Mouse (Mus musculus) liver, adult 2 months (tissue): Measurements from ENCODE around the gene Olfr1500. TPM values are rescaled to one million over a fixed set of nuclear protein-coding genes. Genes with fewer than 3 reads are reported as not detected.
"Not testable (repeated sequence)": the region's sequence is repeated elsewhere in the genome, so short reads cannot be mapped to it uniquely, and the experiment has no call there.

Source experiments
- DNase-seq: peaks from one replicate; pipeline ENCODE4 v3.0.0-alpha.2; 2011; ENCODE audit warnings: low read depth, low spot score; ENCODE audit errors: extremely low read depth
- H3K27ac ChIP-seq: fragments of 200-500 bp; replicated peaks from 2 replicates; pipeline ENCODE4 v1.5.1; 2012; ENCODE audit warnings: low read depth, mild to moderate bottlenecking, control low read depth, inconsistent platforms, low read length; ENCODE audit not compliant: insufficient read depth
- H3K27me3 ChIP-seq: fragments of 200-500 bp; 2 replicates; pipeline ENCODE4 v1.6.1; 2012; ENCODE audit warnings: mild to moderate bottlenecking, moderate library complexity, low read length, inconsistent platforms; ENCODE audit not compliant: control insufficient read depth, insufficient read depth
- H3K36me3 ChIP-seq: fragments of 200-500 bp; 2 replicates; pipeline ENCODE4 v1.6.1; 2012; ENCODE audit warnings: low read length, inconsistent platforms; ENCODE audit not compliant: control insufficient read depth, insufficient read depth
- H3K4me1 ChIP-seq: fragments of 200-500 bp; 2 replicates; pipeline ENCODE4 v1.6.1; 2011; ENCODE audit warnings: low read length; ENCODE audit not compliant: control insufficient read depth, insufficient read depth
- H3K4me3 ChIP-seq: fragments of 200-500 bp; 2 replicates; pipeline ENCODE4 v1.5.1; 2011; ENCODE audit warnings: low read depth, mild to moderate bottlenecking, control low read depth, low read length, moderate library complexity; ENCODE audit not compliant: insufficient read depth
- H3K79me2 ChIP-seq: fragments of 200-500 bp; 2 replicates; pipeline ENCODE4 v1.6.1; 2012; ENCODE audit warnings: inconsistent platforms, mild to moderate bottlenecking, low read length, moderate library complexity; ENCODE audit not compliant: control insufficient read depth, insufficient read depth
- H3K9ac ChIP-seq: fragments of 200-500 bp; 2 replicates; pipeline ENCODE4 v1.6.1; 2012; ENCODE audit warnings: low read depth, mild to moderate bottlenecking, control low read depth, inconsistent platforms, low read length
- CTCF ChIP-seq: fragments of 200-500 bp; IDR thresholded peaks from 2 replicates; pipeline ENCODE4 v1.5.1; 2011; ENCODE audit warnings: low read depth, low read length, control low read depth
- POLR2A ChIP-seq: fragments of 200-500 bp; IDR thresholded peaks from 2 replicates; pipeline ENCODE4 v1.6.1; 2011; ENCODE audit warnings: low read length, control low read depth; ENCODE audit not compliant: insufficient read depth; ENCODE audit errors: extremely low read depth
- WGBS: fragments of 180-500 bp; shearing (Covaris S2); methylation state at CpG from one replicate; pipeline ENCODE4 v1.1.7; 2018; 5-methylcytosine and 5-hydroxymethylcytosine counted together
- polyA plus RNA-seq: library from polyadenylated mRNA; depleted of rRNA; stranded (reverse); fragments of >200 nt; gene quantifications from 2 replicates; pipeline ENCODE4 v1.2.3, GENCODE M21; 2012; rRNA removed
- total RNA-seq: library from RNA; depleted of rRNA; stranded (reverse); fragments of >200 nt; gene quantifications from 2 replicates; pipeline ENCODE4 v1.2.3, GENCODE M21; 2014; rRNA removed

Gene Olfr1500
- total and polyA plus RNA-seq, 2 experiments, result not detected

DNA sequence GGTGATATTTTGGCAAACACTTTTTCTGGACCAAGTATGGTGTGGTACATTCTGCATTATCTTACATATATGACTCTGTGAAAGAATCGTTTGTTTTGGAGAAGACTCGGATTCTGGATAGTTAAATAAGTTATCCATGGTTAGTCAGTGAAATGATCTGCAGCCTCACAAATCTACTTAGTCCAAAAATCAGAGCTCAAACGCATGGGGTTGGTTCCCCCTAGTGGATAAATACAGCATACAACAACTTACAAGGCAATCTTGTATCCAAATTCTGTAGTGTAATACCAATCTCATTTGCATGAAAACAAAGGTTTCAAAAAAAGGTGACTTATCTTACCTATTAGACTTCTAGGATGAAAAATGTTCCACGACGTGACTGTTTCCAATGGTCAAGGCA, 11.5 kb downstream of the Olfr1500 start:
- peak; percentile 12 for DNase-seq
- Histone ChIP-seq H3K4me1 (no peaks in the 10 kb centered on the region), H3K4me3 (no peak overlapping the region), H3K9ac (no peak overlapping the region), H3K36me3 (no peaks in the 10 kb centered on the region), H3K79me2 (no peaks in the 10 kb centered on the region), H3K27ac (no peak overlapping the region), H3K27me3 (no peaks in the 10 kb centered on the region)
- TF ChIP-seq POLR2A (no peak), CTCF (0 out of 2 replicates have a peak, but pooled peaks have one; percentile 12)
- 31% methylated on average over 5 of the region's 5 CpGs for WGBS

GRCm38 (mm10) chr19:13812823-13813222, 17.5 kb downstream of the Olfr1500 start:
- Histone ChIP-seq H3K9ac (no peak overlapping the region), H3K79me2 (no peaks in the 10 kb centered on the region), H3K36me3 (no peaks in the 10 kb centered on the region), H3K4me1 (no peaks in the 10 kb centered on the region), H3K4me3 (no peak overlapping the region), H3K27ac (no peak overlapping the region), H3K27me3 (no peaks in the 10 kb centered on the region)
- TF ChIP-seq CTCF, result peak; percentile 8; the same call in 1 of the 2 replicates
- no peak for TF ChIP-seq POLR2A
- no peak for DNase-seq
- WGBS, result 58% methylated on average over 2 of the region's 2 CpGs

- not testable (repeated sequence) for H3K36me3 ChIP-seq, DNase-seq, H3K4me1 ChIP-seq, H3K27ac ChIP-seq, H3K27me3 ChIP-seq, H3K79me2 ChIP-seq, H3K9ac ChIP-seq, H3K4me3 ChIP-seq
- WGBS, result 51% methylated on average over 1 of the region's 1 CpGs
These were observed 24.8 kb downstream of the Olfr1500 start for GRCm38 (mm10) chr19:13805486-13805885.

- no peak within 1 kb of the TSS for H3K27ac ChIP-seq
- no peaks in the 10 kb centered on the region for H3K27me3 ChIP-seq
- H3K4me1 ChIP-seq, result no peaks in the 10 kb centered on the region
- no peak for DNase-seq
- no peaks in the 10 kb centered on the region for H3K36me3 ChIP-seq
- TF ChIP-seq POLR2A (no peak), CTCF (no peak)
- H3K79me2 ChIP-seq, result no peaks in the 10 kb centered on the region
- H3K4me3 ChIP-seq, result no peak within 1 kb of the TSS
- H3K9ac ChIP-seq, result no peak within 1 kb of the TSS
These were observed 32.2 kb downstream of the Olfr1500 start, which contains the start of gene Olfr1497 for GRCm38 (mm10) chr19:13798102-13798501. Olfr1497 (minus strand) TSS chr19:13798202.

- WGBS, result 65% methylated on average over 1 of the region's 1 CpGs
- TF ChIP-seq POLR2A, result no peak
These were observed 52.7 kb downstream of the Olfr1500 start, which contains the start of gene Olfr1496 for GRCm38 (mm10) chr19:13777578-13777977. Olfr1496 (plus strand) TSS chr19:13777878.

More at GRCm38 (mm10) chr19:13777578-13777977, 52.7 kb downstream of the Olfr1500 start, which contains the start of gene Olfr1496:
- no peaks in the 10 kb centered on the region for H3K79me2 ChIP-seq
- no peak within 1 kb of the TSS for H3K9ac ChIP-seq
- H3K27ac ChIP-seq, result no peak within 1 kb of the TSS
- H3K4me1 ChIP-seq, result no peaks in the 10 kb centered on the region
- no peaks in the 10 kb centered on the region for H3K36me3 ChIP-seq
- H3K27me3 ChIP-seq, result no peaks in the 10 kb centered on the region
- H3K4me3 ChIP-seq, result no peak within 1 kb of the TSS
- DNase-seq, result no peak

Other genes with a start within 250 kb of the Olfr1500 start
- not detected in 2 replicates for gene Olfr1484, start 247.0 kb downstream of the Olfr1500 start, total RNA-seq
- gene Olfr1484, start 247.0 kb downstream of the Olfr1500 start, polyA plus RNA-seq, result not detected in 2 replicates
- not detected in 2 replicates for gene Olfr1487, start 213.1 kb downstream of the Olfr1500 start, total RNA-seq
- gene Olfr1487, start 213.1 kb downstream of the Olfr1500 start, polyA plus RNA-seq, result not detected in 2 replicates
- gene Olfr1489, start 198.9 kb downstream of the Olfr1500 start, total RNA-seq, result not detected in 2 replicates
- gene Olfr1489, start 198.9 kb downstream of the Olfr1500 start, polyA plus RNA-seq, result not detected in 2 replicates
- gene Olfr1490, start 179.4 kb downstream of the Olfr1500 start, total RNA-seq, result not detected in 2 replicates
- not detected in 2 replicates for gene Olfr1490, start 179.4 kb downstream of the Olfr1500 start, polyA plus RNA-seq
- not detected in 2 replicates for gene Olfr1491, start 133.2 kb downstream of the Olfr1500 start, total RNA-seq
- not detected in 2 replicates for gene Olfr1491, start 133.2 kb downstream of the Olfr1500 start, polyA plus RNA-seq
- gene Olfr1493-ps1, start 107.2 kb downstream of the Olfr1500 start, total RNA-seq, result not detected in 2 replicates
- gene Olfr1493-ps1, start 107.2 kb downstream of the Olfr1500 start, polyA plus RNA-seq, result not detected in 2 replicates
- not detected in 2 replicates for gene Olfr1494, start 90.8 kb downstream of the Olfr1500 start, total RNA-seq
- gene Olfr1494, start 90.8 kb downstream of the Olfr1500 start, polyA plus RNA-seq, result not detected in 2 replicates
- gene Olfr1495, start 65.9 kb downstream of the Olfr1500 start, total RNA-seq, result not detected in 2 replicates
- not detected in 2 replicates for gene Olfr1495, start 65.9 kb downstream of the Olfr1500 start, polyA plus RNA-seq
- gene Olfr1496, start 52.6 kb downstream of the Olfr1500 start, total RNA-seq, result not detected in 2 replicates
- gene Olfr1496, start 52.6 kb downstream of the Olfr1500 start, polyA plus RNA-seq, result not detected in 2 replicates
- not detected in 2 replicates for gene Olfr1497, start 32.3 kb downstream of the Olfr1500 start, total RNA-seq
- gene Olfr1497, start 32.3 kb downstream of the Olfr1500 start, polyA plus RNA-seq, result not detected in 2 replicates
- not detected in 2 replicates for gene Olfr1499, start 11.0 kb downstream of the Olfr1500 start, total RNA-seq
- gene Olfr1499, start 11.0 kb downstream of the Olfr1500 start, polyA plus RNA-seq, result not detected in 2 replicates
- not detected in 2 replicates for gene Olfr1501, start 20.2 kb upstream of the Olfr1500 start, total RNA-seq
- not detected in 2 replicates for gene Olfr1501, start 20.2 kb upstream of the Olfr1500 start, polyA plus RNA-seq
- not detected in 2 replicates for gene Olfr1502, start 31.3 kb upstream of the Olfr1500 start, total RNA-seq
- not detected in 2 replicates for gene Olfr1502, start 31.3 kb upstream of the Olfr1500 start, polyA plus RNA-seq
- gene Olfr1504, start 67.4 kb upstream of the Olfr1500 start, total RNA-seq, result not detected in 2 replicates
- not detected in 2 replicates for gene Olfr1504, start 67.4 kb upstream of the Olfr1500 start, polyA plus RNA-seq
- gene Olfr1505, start 83.0 kb upstream of the Olfr1500 start, total RNA-seq, result not detected in 2 replicates
- not detected in 2 replicates for gene Olfr1505, start 83.0 kb upstream of the Olfr1500 start, polyA plus RNA-seq